Mouse (Mus musculus) CH12.LX (cell line): ENCODE measurements around the gene Pcdh15.

Experiments
- CHD2 ChIP-seq: IDR thresholded peaks from 2 replicates; pipeline ENCODE4 v1.6.1; 2011; ENCODE audit warnings: low read length, improper control_type of control experiment
- CTCF ChIP-seq, 2 experiments: IDR thresholded peaks in 1 of 2; conservative IDR thresholded peaks in 1 of 2; 2 replicates each; pipeline ENCODE4 v1.5.1; 2011 to 2012; ENCODE audit warnings: low read depth in 2 of 2, low read length in 2 of 2, improper control_type of control experiment in 1 of 2, inconsistent platforms in 1 of 2, mild to moderate bottlenecking in 1 of 2, moderate library complexity in 1 of 2
- EP300 ChIP-seq: IDR thresholded peaks from 2 replicates; pipeline ENCODE4 v1.6.1; 2011; ENCODE audit warnings: low read length, improper control_type of control experiment
- HCFC1 ChIP-seq: IDR thresholded peaks from 2 replicates; pipeline ENCODE4 v1.6.1; 2012; ENCODE audit warnings: low read depth, mild to moderate bottlenecking, inconsistent platforms, low read length, improper control_type of control experiment
- JUND ChIP-seq: conservative IDR thresholded peaks from 2 replicates; pipeline ENCODE4 v1.6.1; 2011; ENCODE audit warnings: low read depth, low read length, improper control_type of control experiment
- MAX ChIP-seq: IDR thresholded peaks from 2 replicates; pipeline ENCODE4 v1.6.1; 2011; ENCODE audit warnings: low read length, improper control_type of control experiment
- PAX5 ChIP-seq: IDR thresholded peaks from 2 replicates; pipeline ENCODE4 v1.6.1; 2012; ENCODE audit warnings: low read length, inconsistent platforms, mixed read lengths
- POLR2A ChIP-seq: IDR thresholded peaks from 2 replicates; pipeline ENCODE4 v1.6.1; 2011; ENCODE audit warnings: low read depth, mild to moderate bottlenecking, improper control_type of control experiment, low read length
- RCOR1 ChIP-seq: conservative IDR thresholded peaks from 2 replicates; pipeline ENCODE4 v1.6.1; 2012; ENCODE audit warnings: low read depth, mild to moderate bottlenecking, inconsistent platforms, low read length, improper control_type of control experiment
- TBP ChIP-seq: conservative IDR thresholded peaks from 2 replicates; pipeline ENCODE4 v1.6.1; 2011; ENCODE audit warnings: low read depth, low read length, improper control_type of control experiment
- TCF12 ChIP-seq: IDR thresholded peaks from 2 replicates; pipeline ENCODE4 v1.6.1; 2014; ENCODE audit warnings: low read depth, mild to moderate bottlenecking, inconsistent platforms, low read length, improper control_type of control experiment
- UBTF ChIP-seq: IDR thresholded peaks from 2 replicates; pipeline ENCODE4 v1.6.1; 2012; ENCODE audit warnings: low read depth, mild to moderate bottlenecking, inconsistent platforms, low read length, improper control_type of control experiment, moderate library complexity
- ZC3H11A ChIP-seq: IDR thresholded peaks from 2 replicates; pipeline ENCODE4 v1.6.1; 2012; ENCODE audit warnings: low read depth, mild to moderate bottlenecking, inconsistent platforms, low read length, improper control_type of control experiment
- ZKSCAN1 ChIP-seq: IDR thresholded peaks from 2 replicates; pipeline ENCODE4 v1.6.1; 2012; ENCODE audit warnings: low read depth, inconsistent platforms, low read length, improper control_type of control experiment, borderline replicate concordance

- TF ChIP-seq UBTF (no peak), POLR2A (no peak), CTCF (conservative IDR thresholded peaks at IDR 0.05 in 1 of 2, IDR thresholded peaks at IDR 0.05 in 1 of 2; ENCODE audit: low read depth in 2 of 2, low read length in 2 of 2) (no peak), HCFC1 (no peak), ZC3H11A (no peak), RCOR1 (no peak), CHD2 (no peak), ZKSCAN1 (no peak), MAX (no peak), PAX5 (no peak), EP300 (no peak), TCF12 (no peak), TBP (no peak), JUND (no peak)
Observed at GRCm38 (mm10) chr10:74480779-74481178, 1381.6 kb downstream of the Pcdh15 start.
